Mouse (Mus musculus): Measurements from ENCODE around the gene Gm49380.

DNA sequence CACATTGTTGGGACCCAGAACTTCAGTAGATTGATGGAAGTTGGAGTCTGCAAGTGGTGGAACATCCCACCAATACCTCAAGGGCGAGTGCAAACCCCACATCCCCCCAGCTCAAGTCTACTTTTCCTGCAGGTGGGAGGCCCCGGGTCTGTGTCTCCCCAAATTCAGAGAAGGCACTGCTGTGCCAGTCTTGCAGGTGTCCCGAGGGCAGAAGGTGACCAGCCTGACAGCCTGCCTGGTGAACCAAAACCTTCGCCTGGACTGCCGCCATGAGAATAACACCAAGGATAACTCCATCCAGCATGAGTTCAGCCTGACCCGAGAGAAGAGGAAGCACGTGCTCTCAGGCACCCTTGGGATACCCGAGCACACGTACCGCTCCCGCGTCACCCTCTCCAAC lies 66.9 kb downstream of the Gm49380 start:
- TF ChIP-seq CTCF (IDR thresholded peaks at IDR 0.05) (no peak), EP300 (IDR thresholded peaks at IDR 0.05; ENCODE audit: insufficient read depth, low read depth, low read length) (no peak), POLR2A (IDR thresholded peaks at IDR 0.05; ENCODE audit: insufficient read depth, low read depth, low read length) (no peak)
